In the genomic region with DNA sequence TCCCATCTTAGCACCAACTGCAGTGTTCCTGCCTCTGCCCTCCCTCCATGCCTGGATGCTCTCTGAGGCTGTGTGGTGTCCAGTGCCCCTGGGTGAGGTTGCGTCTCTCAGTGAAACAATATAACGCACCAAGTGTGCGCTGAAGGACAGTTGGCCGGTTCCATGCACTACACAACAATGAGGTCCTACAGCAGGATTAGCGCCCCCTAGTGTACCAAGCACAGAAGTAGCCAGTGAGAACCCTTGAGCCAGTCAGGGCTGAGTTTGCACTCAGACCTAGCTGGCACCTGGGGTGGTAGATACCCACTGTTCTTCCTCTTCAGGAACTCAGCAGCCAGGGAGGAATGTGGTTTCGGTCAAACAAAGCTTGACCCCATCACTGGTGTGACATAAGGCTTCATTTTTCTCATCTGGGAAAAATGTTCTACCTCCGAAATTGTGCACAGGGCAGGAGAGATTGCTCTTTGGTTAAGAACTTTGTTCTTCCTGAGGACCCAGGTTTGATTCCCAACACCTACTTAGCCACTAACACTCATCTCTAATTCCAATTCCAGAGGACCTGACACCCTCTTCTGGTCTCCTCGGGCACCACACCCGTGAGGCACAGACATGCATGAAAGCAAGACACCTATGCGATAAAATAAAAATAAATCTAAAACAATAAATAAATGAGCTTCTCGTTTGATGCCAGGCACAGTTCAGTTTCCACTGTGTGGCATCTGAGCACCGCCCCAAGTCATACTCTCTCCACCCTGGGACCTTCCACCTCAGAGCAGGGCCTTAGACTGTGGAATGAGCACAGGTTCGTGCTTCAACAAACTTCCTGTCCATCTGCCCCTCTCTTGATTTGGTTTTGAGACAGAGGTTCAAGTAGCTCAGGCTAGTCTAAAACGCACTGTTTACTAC, we compare ENCODE assay signal across 9 mouse cellular contexts. TPM values are rescaled to one million over a fixed set of nuclear protein-coding genes. Genes with fewer than 3 reads are reported as not detected.
A peak's percentile ranks its signal among the peaks of the same experiment; 100 is the strongest.
DNase-seq lines count a peak whose midpoint lies in the region; ATAC-seq and TF ChIP-seq lines count a peak whose summit lies in the region.
"Had no signal": no experiment of that assay in that cellular context is flagged by ENCODE, and none has a peak within 500 bp of the region (broad histone marks: within the 10 kb centered on the region; RNA-seq: fewer than 3 reads in every experiment).

No protein-coding gene starts in this region.

- peaks cover 61% of the 10 kb centered on the region for H3K4me1 ChIP-seq in cerebellum, adult 2 months (ENCODE audit: control insufficient read depth, insufficient read depth, low read length)
- H3K4me1 ChIP-seq in megakaryocyte, embryonic 14.5 days: peaks cover 60% of the 10 kb centered on the region

- TF ChIP-seq CTCF in cerebellum, adult 2 months (IDR thresholded peaks at IDR 0.05; ENCODE audit: borderline replicate concordance, insufficient read depth, low read depth, low read length): peak; percentile 62

- H3K27ac ChIP-seq in cerebellum, adult 2 months (ENCODE audit: insufficient read depth, low read length): peak overlapping the region; percentile 1; the same call in 1 of the 2 replicates
- H3K27ac ChIP-seq: heart, embryonic 15.5 days had no signal

- TF ChIP-seq POLR2A in cerebellum, adult 2 months (IDR thresholded peaks at IDR 0.05; ENCODE audit: borderline replicate concordance, insufficient read depth, low read length): no peak

- no peaks in the 10 kb centered on the region for H3K9me3 ChIP-seq in megakaryocyte, embryonic 14.5 days
- H3K9me3 ChIP-seq: heart, embryonic 15.5 days had no signal

- 75% methylated on average over 14 of the region's 14 CpGs for WGBS in cerebellum, adult 2 months

- peak in 1 of 2 experiments; percentile 35 for DNase-seq in cerebellum, adult 2 months
- no peak for DNase-seq in cerebellum, postnatal 4 days (ENCODE audit: low spot score in 2 of 2)
- DNase-seq in induced T-regulatory cell, adult 2 months (ENCODE audit: low read depth): peak; percentile 75
- DNase-seq in splenic B cell, adult 2 months (ENCODE audit: low read depth, low spot score): peak; percentile 74
- DNase-seq in urinary bladder, adult 2 months (ENCODE audit: low spot score): no peak
- no peak for DNase-seq in frontal cortex, postnatal 36 days (ENCODE audit: low spot score in 2 of 2)

- no peaks in the 10 kb centered on the region for H3K27me3 ChIP-seq in cerebellum, adult 2 months (ENCODE audit: control insufficient read depth, insufficient read depth, low read length)
- peaks cover 31% of the 10 kb centered on the region for H3K27me3 ChIP-seq in megakaryocyte, embryonic 14.5 days (replicated peaks)
- no peaks in the 10 kb centered on the region for H3K27me3 ChIP-seq in splenic B cell, adult 2 months (ENCODE audit: control insufficient read depth, insufficient read depth, low read length, poor library complexity, severe bottlenecking)
- H3K27me3 ChIP-seq: heart, embryonic 15.5 days had no signal

- H3K36me3 ChIP-seq in megakaryocyte, embryonic 14.5 days (replicated peaks; ENCODE audit: low read length): no peaks in the 10 kb centered on the region
- H3K36me3 ChIP-seq in splenic B cell, adult 2 months (ENCODE audit: control insufficient read depth, insufficient read depth, low read length, poor library complexity, severe bottlenecking): no peaks in the 10 kb centered on the region; the same call in 1 of the 2 replicates
- H3K36me3 ChIP-seq: heart, embryonic 15.5 days had no signal

- no peak overlapping the region for H3K4me3 ChIP-seq in cerebellum, adult 2 months (replicated peaks; ENCODE audit: insufficient read depth, low read depth, low read length)
- H3K4me3 ChIP-seq in megakaryocyte, embryonic 14.5 days (replicated peaks): peak overlapping the region; percentile 2
- H3K4me3 ChIP-seq: heart, embryonic 15.5 days had no signal

- no peak for ATAC-seq in megakaryocyte, adult 5-6 weeks (ENCODE audit: poor library complexity, severe bottlenecking)

RNA-seq across cellular contexts. Expression of a gene that starts 9.5 kb away (rescaled TPM):
- polyA plus RNA-seq in cerebellum, adult 2 months (2012; rRNA removed): 93.6 and 114 TPM in 2 replicates
- polyA plus RNA-seq in megakaryocyte, embryonic 14.5 days (2012; ENCODE audit: insufficient read depth, low replicate concordance): 35.6 and 41.3 TPM in 2 replicates
- total RNA-seq in megakaryocyte, adult 5-6 weeks (2015): 109 and 112 TPM in 2 replicates
- 156 and 160 TPM in 2 replicates for total RNA-seq in megakaryocyte, adult 5-6 weeks (2017)
- 15.9 and 17.9 TPM in 2 replicates for polyA plus RNA-seq in urinary bladder, adult 2 months (2012; rRNA removed)

Comparison
In these comparisons a context has a peak if more than half of its experiments do, and no peak if none do; other contexts are left out.
1. DNase-seq: peak in induced T-regulatory cell, adult 2 months (single experiment) and splenic B cell, adult 2 months (single experiment); none in cerebellum, postnatal 4 days (0 of 2), urinary bladder, adult 2 months (single experiment) and frontal cortex, postnatal 36 days (0 of 2).